Mouse (Mus musculus) heart, embryonic 14.5 days (tissue): Measurements from ENCODE around the gene Bak1. TPM values are rescaled to one million over a fixed set of nuclear protein-coding genes. Genes with fewer than 3 reads are reported as not detected.

Experiments
- ATAC-seq: fragments of 200-750 bp; cut with Nextera tagmentation; 2 replicates; pipeline ENCODE4 v1.8.0; 2017; ENCODE audit warnings: low read depth, moderate TSS enrichment; ENCODE audit not compliant: insufficient number of reproducible peaks, insufficient read depth, low FRiP score
- H3K27ac ChIP-seq, 2 experiments: fragments of 200-500 bp in 1 of 2; fragments of 300-500 bp in 1 of 2; sonication (generic) in 1 of 2; replicated peaks in 1 of 2; 2 replicates each; pipeline ENCODE4 v1.5.1; 2012 to 2014; ENCODE audit warnings: low read depth in 2 of 2, low read length in 2 of 2, control low read depth in 1 of 2, mild to moderate bottlenecking in 1 of 2, mixed read lengths in 1 of 2; ENCODE audit not compliant: control insufficient read depth in 1 of 2, insufficient read depth in 1 of 2
- H3K27me3 ChIP-seq: fragments of 300-500 bp; sonication (generic); 2 replicates; pipeline ENCODE4 v1.6.1; 2014; ENCODE audit warnings: mild to moderate bottlenecking, low read length, control low read depth; ENCODE audit not compliant: control insufficient read depth, insufficient read depth
- H3K36me3 ChIP-seq: fragments of 300-500 bp; sonication (generic); 2 replicates; pipeline ENCODE4 v1.6.1; 2014; ENCODE audit warnings: mild to moderate bottlenecking, control low read depth, low read length, mixed read lengths; ENCODE audit not compliant: control insufficient read depth, insufficient read depth
- H3K4me1 ChIP-seq, 2 experiments: fragments of 200-500 bp in 1 of 2; fragments of 300-500 bp in 1 of 2; sonication (generic) in 1 of 2; 2 replicates each; pipeline ENCODE4 v1.6.1; 2012 to 2014; ENCODE audit warnings: low read length in 2 of 2, control low read depth in 1 of 2, mixed read lengths in 1 of 2; ENCODE audit not compliant: control insufficient read depth in 2 of 2, insufficient read depth in 2 of 2
- H3K4me2 ChIP-seq: fragments of 300-500 bp; sonication (generic); 2 replicates; pipeline ENCODE4 v1.6.1; 2014; ENCODE audit warnings: mild to moderate bottlenecking, low read length
- H3K4me3 ChIP-seq, 2 experiments: fragments of 200-500 bp in 1 of 2; fragments of 300-500 bp in 1 of 2; sonication (generic) in 1 of 2; 2 replicates each; pipeline ENCODE4 v1.5.1; 2012 to 2014; ENCODE audit warnings: low read length in 2 of 2, mild to moderate bottlenecking in 2 of 2, control low read depth in 1 of 2, low read depth in 1 of 2, moderate library complexity in 1 of 2; ENCODE audit not compliant: control insufficient read depth in 1 of 2, insufficient read depth in 1 of 2
- H3K9ac ChIP-seq: fragments of 300-500 bp; sonication (generic); 2 replicates; pipeline ENCODE4 v1.6.1; 2014; ENCODE audit warnings: mild to moderate bottlenecking, low read length
- H3K9me3 ChIP-seq: fragments of 300-500 bp; sonication (generic); 2 replicates; pipeline ENCODE4 v1.6.1; 2016; ENCODE audit warnings: low read length, control low read depth; ENCODE audit not compliant: control insufficient read depth
- WGBS: fragments of 180-500 bp; shearing (Covaris S2); extraction: QIAGEN DNeasy Blood & Tissue Kit; methylation state at CpG from one replicate; pipeline ENCODE4 v1.1.7; 2014; 5-methylcytosine and 5-hydroxymethylcytosine counted together
- polyA plus RNA-seq: library from polyadenylated mRNA; unstranded; fragments of >200 nt; fragmentation: Nextera tagmentation; extraction: Ambion mirVana; gene quantifications from 2 replicates; pipeline ENCODE4 v1.2.1, GENCODE M21; 2014

Bak1 gene
- polyA plus RNA-seq, 1 experiment from 2014 or later: 10.5 TPM

DNA sequence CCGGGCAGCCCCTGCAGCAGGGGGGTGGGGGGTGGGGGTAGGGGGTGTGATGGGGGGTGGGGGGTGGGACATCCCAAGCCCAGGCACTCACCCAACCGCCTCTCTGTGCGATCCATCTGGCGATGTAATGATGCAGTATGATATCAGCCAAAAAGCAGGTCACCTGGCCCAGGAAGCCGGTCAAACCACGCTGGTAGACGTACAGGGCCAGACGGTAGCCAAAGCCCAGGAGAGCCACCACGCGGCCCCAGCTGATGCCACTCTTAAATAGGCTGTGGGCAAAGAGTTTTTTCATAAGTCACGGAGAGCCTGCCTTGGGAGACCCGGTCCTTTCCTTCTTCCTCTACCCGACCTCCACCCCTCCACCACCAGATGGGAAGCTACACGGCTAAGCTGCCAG, 7.7 kb downstream of the Bak1 start:
- Histone ChIP-seq H3K9me3 (no peaks in the 10 kb centered on the region), H3K4me2 (no peak overlapping the region), H3K36me3 (peaks cover 62% of the 10 kb centered on the region), H3K27ac (no peak overlapping the region), H3K4me3 (no peak overlapping the region), H3K27me3 (no peaks in the 10 kb centered on the region), H3K9ac (no peak overlapping the region), H3K4me1 (peaks cover 6% of the 10 kb centered on the region in 2 experiments; a peak in 3 of 4 replicates)
- ATAC-seq: no peak
- WGBS: 92% methylated on average over 14 of the region's 14 CpGs

GRCm38 (mm10) chr17:27018555-27019196, 10.1 kb downstream of the Bak1 start:
- H3K9me3 ChIP-seq: no peaks in the 10 kb centered on the region
- WGBS: 26% methylated on average over 12 of the region's 12 CpGs
- ATAC-seq: no peak
- H3K4me1 ChIP-seq: peaks cover 6% of the 10 kb centered on the region in 2 experiments; a peak in 3 of 4 replicates
- H3K27me3 ChIP-seq: no peaks in the 10 kb centered on the region
- H3K36me3 ChIP-seq: peaks cover 40% of the 10 kb centered on the region
- H3K4me2 ChIP-seq: peak overlapping the region; percentile 90
- peak overlapping the region; percentile 71 to 83 for H3K27ac ChIP-seq
- peak overlapping the region; percentile 58 to 62 for H3K4me3 ChIP-seq
- H3K9ac ChIP-seq: peak overlapping the region; percentile 82

GRCm38 (mm10) chr17:27017564-27018499, 11.0 kb downstream of the Bak1 start:
- peak overlapping the region; percentile 90 for H3K4me2 ChIP-seq
- H3K4me3 ChIP-seq: peak overlapping the region; percentile 58 to 62
- H3K27me3 ChIP-seq: no peaks in the 10 kb centered on the region
- 8% methylated on average over 34 of the region's 34 CpGs for WGBS
- ATAC-seq: peak; percentile 74
- peak overlapping the region; percentile 71 to 83 for H3K27ac ChIP-seq
- H3K9me3 ChIP-seq: no peaks in the 10 kb centered on the region
- H3K4me1 ChIP-seq: peaks cover 6% of the 10 kb centered on the region in 2 experiments; a peak in 3 of 4 replicates
- peak overlapping the region; percentile 82 for H3K9ac ChIP-seq
- peaks cover 34% of the 10 kb centered on the region for H3K36me3 ChIP-seq

DNA sequence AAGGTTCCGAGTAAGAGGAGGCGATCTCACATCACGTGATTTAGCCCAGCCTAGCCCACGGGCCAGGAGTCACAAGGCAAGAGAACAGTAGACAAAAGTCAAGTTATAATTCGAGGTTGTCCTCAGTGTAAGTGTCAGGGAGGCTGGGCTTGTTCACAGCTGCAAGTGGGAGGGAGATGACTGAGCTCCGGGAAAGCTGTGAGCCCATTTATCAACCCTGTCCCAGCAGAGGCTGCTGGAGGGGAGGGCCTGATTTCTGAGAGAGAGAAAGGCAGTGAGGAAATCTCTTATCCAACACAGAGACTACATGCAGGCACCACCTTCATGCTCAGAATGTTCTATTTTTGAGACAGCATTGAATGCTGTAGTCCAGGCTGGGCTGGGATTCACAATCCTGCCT, 15.9 kb downstream of the Bak1 start:
- H3K9ac ChIP-seq: no peak overlapping the region
- no peak for ATAC-seq
- no peak overlapping the region for H3K27ac ChIP-seq
- no peaks in the 10 kb centered on the region for H3K9me3 ChIP-seq
- H3K4me3 ChIP-seq: no peak overlapping the region
- no peaks in the 10 kb centered on the region for H3K27me3 ChIP-seq
- 32% methylated on average over 6 of the region's 6 CpGs for WGBS
- peaks cover 0 to 5% of the 10 kb centered on the region in 2 experiments; a peak in 1 of 4 replicates for H3K4me1 ChIP-seq
- no peaks in the 10 kb centered on the region for H3K36me3 ChIP-seq
- no peak overlapping the region for H3K4me2 ChIP-seq

- H3K27me3 ChIP-seq: no peaks in the 10 kb centered on the region
- no peak overlapping the region for H3K4me2 ChIP-seq
- no peak overlapping the region for H3K9ac ChIP-seq
- no peak overlapping the region for H3K4me3 ChIP-seq
- no peaks in the 10 kb centered on the region for H3K9me3 ChIP-seq
- no peaks in the 10 kb centered on the region for H3K36me3 ChIP-seq
- ATAC-seq: 0 out of 2 replicates have a peak, but pooled peaks have one; percentile 36
- 49% methylated on average over 14 of the region's 14 CpGs for WGBS
- no peak overlapping the region for H3K27ac ChIP-seq
- peaks cover 0 to 5% of the 10 kb centered on the region in 2 experiments; a peak in 1 of 4 replicates for H3K4me1 ChIP-seq
Observed at GRCm38 (mm10) chr17:27011998-27012672, 16.7 kb downstream of the Bak1 start.

DNA sequence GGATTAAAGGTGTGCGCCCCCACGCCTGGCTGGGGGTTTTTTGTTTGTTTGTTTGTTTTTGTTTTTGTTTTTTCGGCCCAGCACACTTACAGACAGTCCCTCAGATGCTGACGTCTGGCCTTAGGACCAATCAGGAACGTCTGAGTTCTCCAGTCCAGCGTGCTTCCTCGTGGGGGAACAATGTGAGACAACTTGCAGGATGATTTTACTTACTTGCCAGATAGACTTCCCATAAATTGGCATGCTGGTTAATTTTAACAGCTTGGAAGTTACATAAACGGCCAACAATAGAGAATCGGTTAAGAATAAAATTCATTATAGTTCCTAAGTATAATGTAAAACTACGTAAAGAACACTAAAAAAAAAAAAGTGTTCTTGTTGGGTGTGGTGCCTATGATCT, 17.6 kb downstream of the Bak1 start:
- Histone ChIP-seq H3K9me3 (no peaks in the 10 kb centered on the region), H3K27ac (no peak overlapping the region), H3K27me3 (no peaks in the 10 kb centered on the region), H3K4me1 (peaks cover 0 to 5% of the 10 kb centered on the region in 2 experiments; a peak in 1 of 4 replicates), H3K9ac (no peak overlapping the region), H3K36me3 (no peaks in the 10 kb centered on the region), H3K4me3 (no peak overlapping the region), H3K4me2 (no peak overlapping the region)
- 86% methylated on average over 10 of the region's 10 CpGs for WGBS
- no peak for ATAC-seq

DNA sequence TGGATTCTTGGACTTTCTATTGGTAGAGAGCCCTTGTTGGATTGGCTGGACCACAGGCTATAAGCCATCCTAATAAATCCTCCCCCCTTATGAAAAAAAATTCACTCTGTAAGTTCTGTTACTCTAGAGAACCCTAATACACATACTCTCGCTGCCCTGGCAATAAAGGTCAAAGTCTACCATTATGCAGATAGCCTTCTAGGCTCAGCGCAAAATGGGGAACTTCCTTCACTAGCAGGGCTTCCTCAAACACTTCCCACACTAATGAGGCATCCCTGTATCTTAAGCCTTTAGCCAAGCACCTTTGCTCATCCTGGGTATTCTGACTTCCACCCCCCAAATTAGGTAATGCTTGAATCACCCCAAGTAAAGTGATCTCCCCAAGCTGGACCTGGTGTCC, 20.5 kb downstream of the Bak1 start:
- H3K4me1 ChIP-seq: peaks cover 0 to 9% of the 10 kb centered on the region in 2 experiments; a peak in 2 of 4 replicates
- no peak overlapping the region for H3K27ac ChIP-seq
- ATAC-seq: no peak
- H3K4me3 ChIP-seq: no peak overlapping the region
- H3K9me3 ChIP-seq: 0 out of 2 replicates have a peak, but pooled peaks cover 3% of the 10 kb centered on the region
- no peak overlapping the region for H3K9ac ChIP-seq
- peaks cover 3% of the 10 kb centered on the region; the same call in 1 of the 2 replicates for H3K27me3 ChIP-seq
- 81% methylated on average over 2 of the region's 2 CpGs for WGBS
- H3K36me3 ChIP-seq: no peaks in the 10 kb centered on the region
- H3K4me2 ChIP-seq: no peak overlapping the region
